Mouse (Mus musculus) heart, embryonic 13.5 days (tissue): ENCODE results near the gene Gabrb1. TPM values are rescaled to one million over a fixed set of nuclear protein-coding genes. Genes with fewer than 3 reads are reported as not detected.
"Not testable (repeated sequence)": the region's sequence is repeated elsewhere in the genome, so short reads cannot be mapped to it uniquely, and the experiment has no call there.

Experiments used
- ATAC-seq: fragments of 200-750 bp; cut with Nextera tagmentation; 2 replicates; pipeline ENCODE4 v1.8.0; 2017; ENCODE audit warnings: moderate TSS enrichment; ENCODE audit not compliant: insufficient number of reproducible peaks, low FRiP score, low TSS enrichment; ENCODE audit errors: extremely low read depth
- H3K27ac ChIP-seq: fragments of 300-500 bp; sonication (generic); replicated peaks from 2 replicates; pipeline ENCODE4 v1.5.1; 2015; ENCODE audit warnings: moderate library complexity, mild to moderate bottlenecking, inconsistent platforms
- H3K27me3 ChIP-seq: fragments of 300-500 bp; sonication (generic); replicated peaks from 2 replicates; pipeline ENCODE4 v1.6.1; 2015; ENCODE audit warnings: mild to moderate bottlenecking, inconsistent platforms
- H3K36me3 ChIP-seq: fragments of 300-500 bp; sonication (generic); 2 replicates; pipeline ENCODE4 v1.6.1; 2015; ENCODE audit warnings: mild to moderate bottlenecking, inconsistent platforms
- H3K4me1 ChIP-seq: fragments of 300-500 bp; sonication (generic); 2 replicates; pipeline ENCODE4 v1.6.1; 2015; ENCODE audit warnings: inconsistent platforms
- H3K4me2 ChIP-seq: fragments of 300-500 bp; sonication (generic); 2 replicates; pipeline ENCODE4 v1.6.1; 2015; ENCODE audit warnings: inconsistent platforms, mild to moderate bottlenecking, moderate library complexity
- H3K4me3 ChIP-seq: fragments of 300-500 bp; sonication (generic); 2 replicates; pipeline ENCODE4 v1.5.1; 2015; ENCODE audit warnings: moderate library complexity, mild to moderate bottlenecking, inconsistent platforms
- H3K9ac ChIP-seq: fragments of 300-500 bp; sonication (generic); 2 replicates; pipeline ENCODE4 v1.6.1; 2015; ENCODE audit warnings: inconsistent platforms, mild to moderate bottlenecking, moderate library complexity
- H3K9me3 ChIP-seq: fragments of 300-500 bp; sonication (generic); 2 replicates; pipeline ENCODE4 v1.6.1; 2016; ENCODE audit warnings: inconsistent platforms
- WGBS: fragments of 180-500 bp; shearing (Covaris S2); methylation state at CpG from one replicate; pipeline ENCODE4 v1.1.7; 2015; ENCODE audit warnings: mixed read lengths; 5-methylcytosine and 5-hydroxymethylcytosine counted together
- polyA plus RNA-seq: library from polyadenylated mRNA; unstranded; fragments of >200 nt; fragmentation: Nextera tagmentation; extraction: Ambion mirVana; gene quantifications from 2 replicates; pipeline ENCODE4 v1.2.1, GENCODE M21; 2015

Gene Gabrb1
- polyA plus RNA-seq, 1 experiment from 2014 or later, result 1.3 TPM

DNA sequence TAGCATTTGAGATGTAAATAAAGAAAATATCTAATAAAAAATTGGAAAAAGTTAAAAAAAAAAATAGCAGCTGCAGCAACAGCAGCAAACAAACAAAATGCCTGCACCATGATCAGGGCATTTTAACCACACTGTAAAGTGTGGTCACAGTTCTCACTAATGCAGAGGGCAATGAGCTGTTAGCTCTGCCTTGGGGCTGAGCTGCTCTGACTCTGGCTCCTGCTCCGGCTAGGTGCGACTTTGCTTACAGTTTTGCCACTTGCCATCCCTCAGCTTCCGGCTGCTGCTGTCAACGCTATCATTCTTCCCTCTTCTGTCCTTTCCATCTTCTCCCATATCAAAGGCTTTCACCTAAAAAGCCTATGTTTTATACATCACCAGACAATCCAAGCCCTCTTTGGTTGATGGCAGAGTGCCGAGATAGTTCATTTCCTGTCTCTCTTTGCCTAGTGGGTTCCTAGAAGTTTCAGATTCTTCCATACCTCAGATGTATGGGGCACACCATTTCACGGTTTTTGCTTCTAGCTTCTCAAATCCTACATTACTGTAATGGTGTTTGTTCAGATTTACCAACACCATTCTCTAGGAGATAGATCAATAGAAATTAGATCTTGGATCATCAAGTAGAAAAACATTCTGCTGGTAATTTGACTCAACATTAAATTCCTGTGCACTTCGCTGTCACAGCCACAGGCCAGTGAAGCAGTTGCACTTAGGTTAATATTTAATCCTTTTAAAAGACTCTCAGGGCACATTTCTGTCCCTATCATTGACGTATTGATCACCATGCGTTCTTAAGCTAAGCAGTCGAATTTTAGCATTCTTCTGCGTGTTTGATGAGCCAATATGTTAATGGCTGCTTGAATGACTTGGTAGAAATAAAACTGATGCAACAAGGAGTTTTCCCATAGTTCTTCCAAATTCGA lies 385.6 kb downstream of the Gabrb1 start:
- Histone ChIP-seq H3K9me3 (no peaks in the 10 kb centered on the region), H3K27me3 (no peaks in the 10 kb centered on the region), H3K4me2 (no peak overlapping the region), H3K4me1 (no peaks in the 10 kb centered on the region), H3K4me3 (no peak overlapping the region), H3K9ac (no peak overlapping the region), H3K27ac (no peak overlapping the region), H3K36me3 (no peaks in the 10 kb centered on the region)
- ATAC-seq, result no peak
- WGBS, result 72% methylated on average over 12 of the region's 12 CpGs

DNA sequence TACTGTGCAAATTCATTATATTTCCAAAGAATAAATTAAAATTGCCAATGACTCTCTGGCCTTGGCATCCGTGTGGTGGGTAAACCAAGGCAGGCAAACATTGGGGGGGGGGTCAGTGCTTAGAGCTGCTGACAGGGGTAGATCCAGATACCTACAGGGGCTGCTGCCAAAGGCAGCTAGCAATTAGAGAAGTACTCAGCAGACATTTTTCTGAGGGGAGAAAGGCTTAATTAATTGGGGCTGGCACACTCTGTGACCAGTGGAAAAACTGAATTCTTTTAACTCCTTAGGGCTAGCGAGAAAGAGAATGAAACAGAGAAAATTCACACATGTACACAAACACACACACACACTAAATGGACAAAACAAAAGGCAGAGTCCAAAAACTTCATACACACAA lies 388.3 kb downstream of the Gabrb1 start:
- no peaks in the 10 kb centered on the region for H3K9me3 ChIP-seq
- no peaks in the 10 kb centered on the region for H3K4me1 ChIP-seq
- H3K36me3 ChIP-seq, result no peaks in the 10 kb centered on the region
- no peak overlapping the region for H3K4me2 ChIP-seq
- ATAC-seq, result no peak
- H3K27ac ChIP-seq, result no peak overlapping the region
- no peak overlapping the region for H3K4me3 ChIP-seq
- WGBS, result 72% methylated on average over 2 of the region's 2 CpGs
- no peaks in the 10 kb centered on the region for H3K27me3 ChIP-seq
- no peak overlapping the region for H3K9ac ChIP-seq

DNA sequence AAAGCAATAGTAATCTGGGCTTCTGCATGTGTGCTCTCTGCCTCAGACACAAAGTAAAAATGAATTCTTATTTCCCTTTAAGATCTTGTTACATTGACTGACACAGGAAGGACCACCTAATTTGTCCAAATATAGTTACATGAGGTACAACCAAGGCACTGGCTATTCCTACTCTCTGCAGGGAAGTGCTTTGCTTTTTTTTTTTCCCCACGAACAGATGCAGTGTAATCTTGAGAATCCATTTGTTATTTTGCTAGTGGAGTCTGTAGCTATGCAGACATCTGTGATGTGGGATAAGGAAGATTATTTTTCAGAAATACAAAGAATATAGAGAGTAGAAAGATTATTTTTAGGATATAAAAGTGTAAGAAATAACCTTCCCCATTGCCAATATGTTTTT lies 406.2 kb downstream of the Gabrb1 start:
- Histone ChIP-seq H3K4me1 (no peaks in the 10 kb centered on the region), H3K27ac (no peak overlapping the region), H3K4me3 (no peak overlapping the region), H3K4me2 (no peak overlapping the region), H3K9ac (no peak overlapping the region), H3K27me3 (no peaks in the 10 kb centered on the region), H3K9me3 (no peaks in the 10 kb centered on the region), H3K36me3 (no peaks in the 10 kb centered on the region)
- WGBS, result 67% methylated on average over 1 of the region's 1 CpGs
- ATAC-seq, result no peak

DNA sequence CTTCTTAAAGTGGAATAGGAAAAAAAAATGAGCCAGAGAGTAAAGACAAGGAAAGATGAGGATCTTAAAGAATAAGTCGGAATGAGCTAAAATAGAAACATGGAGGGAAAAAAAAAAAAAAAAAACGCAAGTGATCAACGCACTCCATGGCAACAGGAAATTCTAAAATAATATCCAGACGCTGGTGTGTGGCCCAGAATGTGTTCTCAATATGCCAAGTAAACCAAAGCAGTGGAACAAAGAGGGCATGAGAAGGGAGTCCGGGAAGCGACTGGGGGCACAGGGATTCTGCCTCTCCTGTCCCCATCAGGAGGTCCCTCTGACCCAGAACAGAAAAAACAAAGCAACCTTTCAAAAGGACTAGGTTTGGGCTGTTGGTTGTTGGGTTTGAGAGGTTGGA lies 410.9 kb downstream of the Gabrb1 start:
- no peak for ATAC-seq
- Histone ChIP-seq H3K9ac (no peak overlapping the region), H3K27ac (no peak overlapping the region), H3K4me3 (no peak overlapping the region), H3K4me1 (no peaks in the 10 kb centered on the region), H3K4me2 (no peak overlapping the region), H3K9me3 (no peaks in the 10 kb centered on the region), H3K27me3 (no peaks in the 10 kb centered on the region), H3K36me3 (no peaks in the 10 kb centered on the region)
- 72% methylated on average over 6 of the region's 6 CpGs for WGBS

DNA sequence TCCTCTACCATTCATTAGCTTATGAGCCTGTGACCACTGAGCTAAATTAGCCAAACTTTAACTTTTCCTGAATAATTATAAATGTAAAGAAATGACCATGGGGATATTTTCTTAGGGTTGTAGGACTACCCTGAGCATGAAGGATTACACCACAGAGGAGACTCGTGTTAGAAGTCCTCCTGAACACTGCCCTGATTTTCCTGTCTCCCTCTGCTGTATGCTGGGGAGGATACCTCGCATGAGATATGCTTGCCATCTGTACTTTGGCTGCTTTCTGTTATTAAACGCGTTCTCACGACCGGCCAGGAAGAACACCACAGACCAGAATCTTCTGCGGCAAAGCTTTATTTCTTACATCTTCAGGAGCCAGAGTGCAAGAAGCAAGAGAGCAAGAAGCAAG lies 411.5 kb downstream of the Gabrb1 start:
- not testable (repeated sequence) for ATAC-seq, H3K27me3 ChIP-seq
- WGBS, result 85% methylated on average over 7 of the region's 7 CpGs

DNA sequence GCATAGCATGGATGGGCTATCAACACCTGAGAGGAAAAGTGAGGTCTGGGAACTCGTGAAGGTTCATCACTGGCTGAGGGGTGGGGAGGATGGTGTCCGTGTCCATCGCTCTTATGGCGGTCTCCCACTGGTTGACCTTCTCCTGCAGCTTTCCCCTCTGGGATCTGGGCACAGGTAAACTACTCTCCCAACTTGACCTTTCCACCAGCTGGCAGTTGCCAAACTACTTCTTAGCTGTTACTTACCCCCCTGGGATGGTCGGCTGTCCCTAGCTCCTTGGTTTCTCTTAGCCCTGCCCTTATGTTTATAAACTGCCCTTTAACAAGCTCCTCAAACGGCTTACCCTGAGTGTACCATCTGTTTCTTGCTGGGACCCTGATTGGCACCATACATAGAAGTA lies 418.9 kb downstream of the Gabrb1 start:
- H3K4me2 ChIP-seq, result no peak overlapping the region
- no peaks in the 10 kb centered on the region for H3K4me1 ChIP-seq
- H3K9ac ChIP-seq, result no peak overlapping the region
- no peak overlapping the region for H3K27ac ChIP-seq
- no peaks in the 10 kb centered on the region for H3K36me3 ChIP-seq
- no peaks in the 10 kb centered on the region for H3K9me3 ChIP-seq
- no peaks in the 10 kb centered on the region for H3K27me3 ChIP-seq
- no peak overlapping the region for H3K4me3 ChIP-seq
- WGBS, result 84% methylated on average over 6 of the region's 6 CpGs
- ATAC-seq, result no peak

More for the DNA sequence above, 411.5 kb downstream of the Gabrb1 start:
- H3K27ac ChIP-seq, H3K9me3 ChIP-seq, H3K4me3 ChIP-seq, H3K4me2 ChIP-seq, H3K9ac ChIP-seq, H3K36me3 ChIP-seq, H3K4me1 ChIP-seq: not testable (repeated sequence)

DNA sequence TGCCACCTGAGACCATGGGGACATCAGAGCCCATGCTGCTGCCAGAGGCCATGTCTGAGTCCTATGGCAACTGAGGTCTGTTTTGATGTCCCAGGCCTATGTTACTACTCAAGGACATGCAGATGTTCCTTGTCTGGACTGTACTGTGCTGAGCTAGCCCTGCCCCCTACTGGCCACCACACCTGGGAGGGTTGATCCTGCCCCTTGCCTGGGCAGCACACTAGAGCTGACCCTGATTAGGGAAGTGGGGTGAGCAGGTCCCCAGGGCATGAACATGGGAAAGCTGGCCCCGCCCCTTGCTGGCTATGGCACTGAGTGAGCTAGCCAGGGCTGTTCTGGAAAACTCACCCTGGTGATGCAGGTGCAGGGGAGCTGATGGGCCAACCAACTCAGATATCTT lies 428.6 kb downstream of the Gabrb1 start:
- no peak overlapping the region for H3K9ac ChIP-seq
- 71% methylated on average over 1 of the region's 1 CpGs for WGBS

DNA sequence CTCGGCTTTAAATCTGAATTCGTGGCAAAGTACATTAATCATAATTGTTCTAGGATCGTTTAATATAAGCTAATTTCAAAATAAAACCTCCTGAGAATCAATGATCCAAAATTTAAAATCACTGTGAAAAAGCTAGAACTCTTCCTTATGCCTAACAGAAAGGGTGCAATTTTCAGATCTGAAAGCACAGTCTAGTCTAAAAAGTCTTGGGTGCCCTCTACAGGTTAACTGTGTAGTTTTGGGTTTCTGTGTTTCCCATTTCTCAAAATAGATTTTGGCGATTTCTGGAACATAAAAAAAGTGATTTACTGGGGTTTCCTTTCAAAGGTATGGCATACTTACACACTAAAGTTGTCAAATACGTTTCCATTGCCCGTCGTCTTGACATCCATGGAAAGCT lies 436.7 kb downstream of the Gabrb1 start:
- Histone ChIP-seq H3K36me3 (no peaks in the 10 kb centered on the region), H3K27ac (no peak overlapping the region), H3K4me1 (no peaks in the 10 kb centered on the region), H3K9me3 (no peaks in the 10 kb centered on the region), H3K27me3 (no peaks in the 10 kb centered on the region), H3K4me2 (no peak overlapping the region), H3K9ac (no peak overlapping the region), H3K4me3 (no peak overlapping the region)
- no peak for ATAC-seq
- whole genome bisulfite sequencing, result 53% methylated on average over 7 of the region's 7 CpGs

More for the DNA sequence above, 428.6 kb downstream of the Gabrb1 start:
- Histone ChIP-seq H3K27ac (no peak overlapping the region), H3K4me3 (no peak overlapping the region), H3K4me1 (no peaks in the 10 kb centered on the region), H3K36me3 (no peaks in the 10 kb centered on the region), H3K27me3 (no peaks in the 10 kb centered on the region), H3K4me2 (no peak overlapping the region), H3K9me3 (no peaks in the 10 kb centered on the region)
- ATAC-seq, result no peak

DNA sequence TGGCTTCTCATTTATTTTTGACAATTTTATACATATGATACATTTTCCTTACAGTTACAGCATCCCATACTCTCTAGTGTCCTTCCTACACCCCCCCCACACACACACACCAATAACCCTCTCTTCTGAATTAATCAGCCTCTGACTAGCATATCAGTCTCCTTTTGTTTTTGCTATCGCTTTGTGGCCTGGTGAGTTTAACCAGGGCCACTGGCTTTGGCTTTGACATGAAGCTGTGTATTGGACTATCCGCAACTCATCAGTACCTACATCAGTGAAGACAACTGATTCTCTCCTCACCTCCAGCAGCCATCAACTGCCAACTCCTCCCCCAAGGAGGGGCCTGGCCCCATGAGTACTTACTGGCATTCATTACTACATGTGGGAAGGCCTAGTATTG lies 437.1 kb downstream of the Gabrb1 start:
- Histone ChIP-seq H3K27ac (no peak overlapping the region), H3K9me3 (no peaks in the 10 kb centered on the region), H3K4me1 (no peaks in the 10 kb centered on the region), H3K27me3 (no peaks in the 10 kb centered on the region), H3K4me2 (no peak overlapping the region), H3K4me3 (no peak overlapping the region), H3K9ac (no peak overlapping the region), H3K36me3 (no peaks in the 10 kb centered on the region)
- 61% methylated on average over 2 of the region's 2 CpGs for whole genome bisulfite sequencing
- ATAC-seq, result no peak

DNA sequence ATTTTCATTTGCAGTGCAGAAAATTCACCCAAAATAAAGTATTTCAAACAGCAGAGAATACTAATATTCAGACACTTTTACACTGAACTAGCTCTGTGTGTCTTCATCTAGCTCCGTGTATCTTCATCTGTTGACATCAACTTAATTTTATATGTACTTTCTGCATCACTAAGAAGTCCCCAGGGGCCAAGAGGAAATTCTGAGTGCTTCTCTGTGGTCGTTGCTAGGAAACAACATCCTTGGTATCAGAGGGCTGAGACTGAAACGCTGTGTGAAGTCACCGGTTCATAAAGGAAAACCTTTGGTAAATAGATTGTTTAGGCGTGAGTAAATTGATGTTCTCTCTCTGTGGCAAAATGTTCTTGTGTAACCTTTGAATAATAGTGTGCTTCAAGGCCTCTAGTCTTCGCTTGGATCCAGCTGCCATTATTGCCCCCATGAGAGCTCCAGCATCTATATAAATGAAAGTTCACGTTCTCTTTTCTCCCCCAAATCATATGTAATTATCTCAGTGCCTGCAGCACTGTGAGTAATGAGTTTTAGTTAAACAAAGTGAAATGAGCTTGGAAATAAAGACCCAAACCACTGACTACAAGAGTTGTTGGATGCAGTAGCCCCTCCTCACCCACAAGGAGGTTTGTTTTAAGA lies 446.5 kb downstream of the Gabrb1 start:
- no peak for ATAC-seq
- no peaks in the 10 kb centered on the region for H3K36me3 ChIP-seq
- H3K4me3 ChIP-seq, result no peak overlapping the region
- no peak overlapping the region for H3K4me2 ChIP-seq
- no peaks in the 10 kb centered on the region for H3K4me1 ChIP-seq
- H3K27me3 ChIP-seq, result no peaks in the 10 kb centered on the region
- 69% methylated on average over 7 of the region's 7 CpGs for WGBS
- no peak overlapping the region for H3K9ac ChIP-seq
- no peaks in the 10 kb centered on the region for H3K9me3 ChIP-seq
- no peak overlapping the region for H3K27ac ChIP-seq

DNA sequence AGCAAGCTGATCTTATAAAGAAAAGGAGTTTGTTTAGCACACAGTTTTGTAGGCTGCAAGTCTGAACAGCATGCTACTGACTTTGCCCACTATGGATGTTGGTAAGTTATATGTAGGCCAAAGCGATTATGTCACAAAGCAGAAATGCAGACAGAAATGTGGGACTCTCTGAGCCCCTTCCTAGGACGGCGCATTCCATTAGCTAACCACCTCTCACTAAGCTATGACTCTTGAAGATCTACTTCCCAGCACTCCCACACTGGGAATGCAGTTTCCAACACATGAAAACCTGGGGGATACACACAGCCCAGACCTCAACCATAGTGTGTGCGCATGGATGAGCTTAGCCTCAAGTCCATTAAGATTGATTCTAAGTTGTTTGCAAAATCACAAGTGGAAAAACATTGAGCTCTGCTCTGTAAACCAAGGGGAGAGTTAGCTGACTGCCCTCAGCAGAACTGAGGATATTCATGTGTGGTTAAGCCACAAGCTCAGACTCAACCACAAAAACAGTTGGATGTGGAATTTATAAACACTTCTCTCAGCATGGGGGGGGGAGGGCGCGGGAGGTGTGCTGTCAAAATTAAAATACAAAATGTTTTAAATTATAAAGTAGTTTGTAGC lies 464.6 kb downstream of the Gabrb1 start:
- WGBS, result 76% methylated on average over 6 of the region's 6 CpGs
- no peaks in the 10 kb centered on the region for H3K27me3 ChIP-seq
- ATAC-seq, result no peak

More for the DNA sequence above, 464.6 kb downstream of the Gabrb1 start:
- Histone ChIP-seq H3K4me1 (no peaks in the 10 kb centered on the region), H3K27ac (no peak overlapping the region), H3K36me3 (no peaks in the 10 kb centered on the region), H3K4me2 (no peak overlapping the region), H3K9me3 (no peaks in the 10 kb centered on the region), H3K4me3 (no peak overlapping the region), H3K9ac (no peak overlapping the region)
